Comparison of ENCODE assay signal across 8 mouse cellular contexts in the genomic region with DNA sequence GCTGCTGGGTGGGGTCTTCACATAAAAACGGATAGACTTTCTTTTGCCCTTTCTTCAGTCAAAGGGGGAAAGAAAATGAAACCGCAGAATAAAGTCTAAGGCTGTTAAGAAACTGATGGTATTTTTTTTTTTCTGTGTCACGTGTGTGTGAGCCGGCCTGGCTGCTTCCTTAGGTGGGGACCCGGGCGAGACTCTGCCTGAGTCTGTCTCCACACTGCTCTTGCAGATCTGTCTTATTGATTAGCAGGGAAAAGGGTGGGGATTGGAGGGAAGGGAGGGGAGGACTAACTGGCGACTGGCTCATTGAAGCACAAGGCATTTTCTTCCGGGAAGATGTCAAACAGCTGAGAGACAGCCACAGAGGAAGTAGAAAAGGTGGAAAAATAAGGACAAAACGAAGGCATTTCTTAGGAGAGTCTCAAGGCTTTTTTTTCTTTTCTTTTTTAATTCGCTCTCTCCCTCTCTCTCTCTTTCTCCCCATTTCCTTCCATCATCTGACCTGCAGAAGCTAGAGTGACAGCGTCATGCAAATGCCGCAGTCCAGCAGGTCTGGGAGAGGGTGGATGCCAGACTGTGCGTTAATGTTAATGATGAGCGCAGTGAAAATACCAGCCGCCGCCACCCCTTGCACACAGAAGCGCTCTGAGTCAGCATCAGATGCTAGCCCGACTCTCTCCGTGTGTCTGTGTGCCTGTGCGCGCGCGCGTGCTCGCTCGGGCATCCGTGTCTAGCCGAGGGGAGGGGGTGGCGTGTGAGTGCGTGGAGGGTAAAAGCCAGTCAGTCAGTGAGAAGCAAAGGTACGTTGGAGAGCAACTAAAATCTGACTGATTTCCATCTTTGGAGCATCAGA. TPM values are rescaled to one million over a fixed set of nuclear protein-coding genes. Genes with fewer than 3 reads are reported as not detected.
A peak's percentile ranks its signal among the peaks of the same experiment; 100 is the strongest.
DNase-seq lines count a peak whose midpoint lies in the region; ATAC-seq lines count a peak whose summit lies in the region.

No protein-coding gene starts in this region.

- no peaks in the 10 kb centered on the region for H3K36me3 ChIP-seq in hindbrain, embryonic 11.5 days (ENCODE audit: control insufficient read depth, insufficient read depth, low read length)

- DNase-seq in T-cell, adult 2 months (ENCODE audit: low spot score) = peak; percentile 57
- DNase-seq in cerebellum, adult 9-10 months = peak; percentile 91
- peak; percentile 76 to 82 for DNase-seq in frontal cortex, postnatal 10 days (ENCODE audit: low spot score in 2 of 2)
- peak; percentile 83 for DNase-seq in hindbrain, embryonic 11.5 days (ENCODE audit: low spot score)
- DNase-seq in layer of hippocampus, postnatal 25 days (ENCODE audit: extremely low spot score in 1 of 2, low spot score in 1 of 2) = peak; percentile 74 to 75
- peak; percentile 67 for DNase-seq in lung, postnatal 10 days
- peak; percentile 85 for DNase-seq in retina, postnatal 1 day
- DNase-seq in urinary bladder, postnatal 4 days (ENCODE audit: low spot score in 2 of 2) = peak; percentile 34 to 70

- H3K9ac ChIP-seq in hindbrain, embryonic 11.5 days (ENCODE audit: low read depth, low read length) = peak overlapping the region; percentile 39; the same call in 1 of the 2 replicates

- peak overlapping the region; percentile 94 for H3K27ac ChIP-seq in hindbrain, embryonic 11.5 days (ENCODE audit: low read depth, low read length)

- H3K4me2 ChIP-seq in hindbrain, embryonic 11.5 days (replicated peaks; ENCODE audit: low read depth, low read length) = peak overlapping the region; percentile 59

- peak overlapping the region; percentile 38 for H3K4me3 ChIP-seq in hindbrain, embryonic 11.5 days (ENCODE audit: low read depth, low read length)

- no peaks in the 10 kb centered on the region for H3K9me3 ChIP-seq in hindbrain, embryonic 11.5 days (ENCODE audit: control insufficient read depth, low read length)

- H3K4me1 ChIP-seq in hindbrain, embryonic 11.5 days (replicated peaks; ENCODE audit: control insufficient read depth, insufficient read depth, low read length) = no peaks in the 10 kb centered on the region

- H3K27me3 ChIP-seq in hindbrain, embryonic 11.5 days (ENCODE audit: control insufficient read depth, insufficient read depth, low read length) = no peaks in the 10 kb centered on the region

- 4% methylated on average over 31 of the region's 31 CpGs for WGBS in hindbrain, embryonic 11.5 days

- peak; percentile 91 for ATAC-seq in hindbrain, embryonic 11.5 days (ENCODE audit: low FRiP score)

RNA-seq across cellular contexts. Expression of a gene that starts 42.2 kb away (rescaled TPM):
- polyA plus RNA-seq in hindbrain, embryonic 11.5 days (2014; fragmentation: Nextera tagmentation; extraction: Ambion mirVana) = not detected in 2 replicates
- not detected for total RNA-seq in layer of hippocampus, postnatal 25 days (2021)

Comparison
In these comparisons a context has a peak if more than half of its experiments do, and no peak if none do; other contexts are left out.
1. Peak in every context shown above with its lines: DNase-seq, ATAC-seq, H3K4me3 ChIP-seq and H3K27ac ChIP-seq.